Mouse (Mus musculus) adipose tissue, adult 10 weeks (tissue): ENCODE measurements around the gene S100z. TPM values are rescaled to one million over a fixed set of nuclear protein-coding genes. Genes with fewer than 3 reads are reported as not detected.

Experiments used
- polyA plus RNA-seq: library from polyadenylated mRNA; stranded (reverse); fragments of 350-450 nt; fragmentation: Illumina TruSeq; extraction: RNeasy Lipid Tissue Mini Kit (QIAGEN cat#74804); gene quantifications from one replicate; pipeline ENCODE4 v1.2.3, GENCODE M21; 2014; ENCODE audit warnings: low read depth, low replicate concordance

Gene S100z
- 6.6 TPM for polyA plus RNA-seq

GRCm38 (mm10) chr13:95478671-95479413 is at the start of gene S100z:
Gene S100z, minus strand, starts transcription at chr13:95478721.

GRCm38 (mm10) chr13:95524674-95525491 is 46.4 kb upstream of the S100z start, which contains the start of gene F2rl1:
Gene F2rl1, minus strand, starts transcription at chr13:95525227.

DNA sequence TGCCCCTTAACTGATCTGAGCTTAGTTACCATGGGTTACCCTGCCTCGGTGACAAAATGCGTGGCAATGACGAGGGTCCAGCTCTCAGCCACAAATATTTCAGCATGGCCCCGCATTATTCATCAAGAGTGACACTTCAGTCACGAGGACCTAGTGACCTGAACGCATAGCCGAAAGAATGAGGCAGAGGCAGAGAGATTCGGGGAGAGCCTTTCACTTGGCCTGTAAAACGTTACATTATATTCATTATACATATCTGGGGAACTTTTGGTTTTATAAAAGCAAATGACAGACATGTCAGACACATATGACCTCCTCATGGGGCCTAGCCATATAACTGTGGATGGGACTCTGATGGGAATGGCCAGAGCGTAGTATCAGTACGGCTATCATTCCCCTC is 33.7 kb downstream of the S100z start, which contains the start of gene Crhbp:
Gene Crhbp (minus strand): TSS at position 101 of the 400 bp plus-strand sequence.

Other genes starting within 250 kb of the S100z start
- 14.9 TPM for gene Pde8b, start 228.4 kb downstream of the S100z start, polyA plus RNA-seq
- 41.8 TPM for gene Zbed3, start 155.1 kb downstream of the S100z start, polyA plus RNA-seq
- gene Aggf1, start 103.4 kb downstream of the S100z start, polyA plus RNA-seq = 25.1 TPM
- gene Crhbp, start 33.8 kb downstream of the S100z start, polyA plus RNA-seq = 0.67 TPM
- 12.1 TPM for gene F2rl1, start 46.5 kb upstream of the S100z start, polyA plus RNA-seq
- gene F2r, start 139.8 kb upstream of the S100z start, polyA plus RNA-seq = 8.3 TPM
- 0.35 TPM for gene F2rl2, start 218.1 kb upstream of the S100z start, polyA plus RNA-seq